12 mouse cellular contexts compared by ENCODE assay signal in genomic region chr16:52343467-52344033, GRCm38 (mm10).
"Had no signal": no experiment of that assay in that cellular context is flagged by ENCODE, and none has a peak within 500 bp of the region (broad histone marks: within the 10 kb centered on the region; RNA-seq: fewer than 3 reads in every experiment).

No protein-coding gene starts in this region.

- H3K4me2 ChIP-seq: limb, embryonic 15.5 days; midbrain, embryonic 15.5 days; neural tube, embryonic 13.5 days; stomach, embryonic 15.5 days had no signal

- DNase-seq: kidney, adult 8-10 months; kidney, postnatal 25 days; retina, postnatal 1 day; thymus, adult 2 months; thymus, postnatal 25 days had no signal

- H3K27ac ChIP-seq: limb, embryonic 15.5 days; liver, embryonic 14.5 days; midbrain, embryonic 10.5 days; midbrain, embryonic 15.5 days; neural tube, embryonic 13.5 days; stomach, embryonic 15.5 days had no signal

- H3K9me3 ChIP-seq: limb, embryonic 15.5 days; midbrain, embryonic 10.5 days; midbrain, embryonic 15.5 days; neural tube, embryonic 13.5 days; stomach, embryonic 15.5 days had no signal

- ATAC-seq: intestine, postnatal 0 days; midbrain, embryonic 15.5 days had no signal

- H3K9ac ChIP-seq: limb, embryonic 15.5 days; liver, embryonic 14.5 days; midbrain, embryonic 15.5 days; neural tube, embryonic 13.5 days; stomach, embryonic 15.5 days had no signal

- H3K4me3 ChIP-seq: limb, embryonic 15.5 days; midbrain, embryonic 10.5 days; midbrain, embryonic 15.5 days; neural tube, embryonic 13.5 days; stomach, embryonic 15.5 days had no signal

- H3K27me3 ChIP-seq: limb, embryonic 15.5 days; midbrain, embryonic 15.5 days; neural tube, embryonic 13.5 days; stomach, embryonic 15.5 days had no signal

- H3K36me3 ChIP-seq: limb, embryonic 15.5 days; midbrain, embryonic 10.5 days; midbrain, embryonic 15.5 days; neural tube, embryonic 13.5 days; stomach, embryonic 15.5 days had no signal

- H3K4me1 ChIP-seq: limb, embryonic 15.5 days; midbrain, embryonic 10.5 days; midbrain, embryonic 15.5 days; neural tube, embryonic 13.5 days; stomach, embryonic 15.5 days had no signal
